Mouse (Mus musculus) gastrocnemius, postnatal 4 days (tissue): Measurements from ENCODE around the gene Nmu. TPM values are rescaled to one million over a fixed set of nuclear protein-coding genes. Genes with fewer than 3 reads are reported as not detected.
A peak's percentile ranks its signal among the peaks of the same experiment; 100 is the strongest.

ENCODE experiments used
- DNase-seq, 2 experiments: peaks; one replicate each; pipeline ENCODE4 v3.0.0; 2021 to 2022; ENCODE audit warnings: low spot score in 2 of 2, mixed read lengths in 2 of 2
- total RNA-seq, 2 experiments: library from RNA; stranded (reverse); gene quantifications; 2 replicates each; pipeline ENCODE4 v1.2.3; 2021

Gene Nmu
- total RNA-seq, 2 experiments from 2014 or later, result 0.56 TPM; not detected in 1

- DNase-seq, result no peak
Measured at GRCm38 (mm10) chr5:76321249-76322196, 42.1 kb downstream of the Nmu start.

DNA sequence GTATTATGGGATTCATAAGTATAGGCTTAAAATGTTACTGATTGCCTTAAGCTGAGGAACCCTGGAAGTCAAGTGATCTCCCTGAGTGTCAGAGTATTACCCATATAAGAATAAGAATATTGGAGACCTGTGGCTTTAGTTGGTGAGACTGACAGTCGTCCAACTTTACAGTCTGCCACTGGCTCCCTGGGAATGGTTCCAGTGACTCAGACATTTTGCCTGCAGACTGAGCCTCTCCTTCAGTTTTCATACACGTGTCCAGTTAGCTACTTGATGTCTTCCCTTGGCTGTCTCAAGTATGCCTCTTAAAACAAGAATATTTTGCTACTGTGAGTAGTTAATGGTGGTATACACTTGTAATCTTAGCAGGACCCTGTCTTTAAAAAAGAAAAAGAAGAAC is 55.4 kb downstream of the Nmu start:
- no peak for DNase-seq

DNA sequence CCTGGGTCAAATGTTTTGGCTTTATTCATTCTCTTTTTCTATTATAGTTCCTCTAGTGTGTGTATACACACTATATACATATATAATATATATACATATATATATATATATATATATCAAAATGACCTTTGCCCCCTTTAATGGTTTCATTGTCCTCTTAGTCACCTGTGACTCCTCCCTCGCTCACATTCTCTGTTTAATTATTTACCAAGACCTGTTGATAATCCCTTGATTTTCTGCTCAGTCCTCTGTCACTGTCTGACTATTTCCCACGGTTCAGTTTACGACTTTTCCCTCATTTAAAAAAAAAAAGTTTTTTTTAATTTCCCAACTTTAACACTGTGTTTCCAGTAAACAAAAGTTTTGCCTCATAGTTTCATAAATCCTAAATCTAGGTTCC is 57.3 kb downstream of the Nmu start:
- no peak for DNase-seq

DNA sequence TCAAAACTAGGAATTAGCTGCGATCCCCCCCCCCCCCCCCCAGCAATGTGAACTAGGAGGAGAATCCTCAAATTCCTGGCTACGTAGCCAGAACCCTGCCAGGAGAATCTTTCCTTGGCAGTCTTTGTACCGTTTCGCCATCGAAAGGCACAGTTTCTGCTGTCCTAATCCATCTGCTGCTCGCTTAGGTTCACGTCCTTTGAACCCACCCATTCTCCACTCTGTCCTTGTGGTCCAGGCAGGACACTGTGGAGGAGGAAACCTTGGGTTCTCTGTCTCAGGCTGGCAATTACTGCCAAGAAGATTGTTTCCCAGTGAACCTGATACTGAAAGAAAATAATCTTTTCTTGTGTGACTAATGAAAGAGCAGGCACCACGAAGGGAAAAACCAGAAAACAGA is 58.0 kb downstream of the Nmu start:
- no peak for DNase-seq

DNA sequence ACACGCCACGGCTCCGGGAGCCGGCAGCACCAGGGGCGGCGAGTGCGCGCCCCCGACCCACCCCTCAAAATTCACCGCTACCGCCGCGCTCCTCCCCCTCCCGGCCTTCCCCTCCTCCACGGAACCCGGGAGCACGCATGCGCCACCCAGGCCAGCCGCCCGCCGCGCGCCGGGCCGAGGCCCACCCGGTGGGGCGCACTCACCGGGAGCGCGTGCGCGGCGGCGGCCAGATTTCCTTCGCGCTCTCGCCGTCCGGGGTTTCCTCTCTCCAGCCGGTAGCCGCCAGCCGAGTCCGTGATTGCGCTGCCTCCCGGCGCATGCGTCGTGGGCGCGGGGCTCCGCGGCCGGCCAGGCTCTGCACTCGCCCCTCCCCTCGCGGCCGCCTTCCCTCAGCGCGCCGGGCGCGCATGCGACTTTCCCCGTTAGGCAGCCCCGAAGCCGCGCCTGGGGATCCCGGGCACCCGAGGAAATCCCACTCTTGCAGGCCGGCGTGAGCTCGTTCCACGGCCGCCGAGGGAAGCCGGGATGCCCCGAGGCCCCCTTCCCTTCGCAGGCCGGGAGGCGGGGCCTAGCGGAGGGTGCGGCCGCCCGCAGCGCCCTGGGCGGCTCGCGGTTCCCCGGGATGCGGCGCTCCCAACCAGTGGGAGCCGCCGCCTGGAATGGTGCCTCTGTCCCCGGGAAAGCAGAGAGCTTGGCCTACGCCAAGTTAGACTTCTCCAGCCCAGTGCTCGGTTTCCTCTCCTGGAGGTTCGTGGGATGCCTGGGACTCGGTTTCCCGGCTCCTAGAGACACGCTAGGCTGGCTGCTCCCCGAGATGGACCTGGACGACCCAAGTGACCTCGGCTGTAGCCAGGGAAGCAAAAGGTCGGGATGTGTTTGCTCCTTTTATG is 58.9 kb downstream of the Nmu start, which contains the start of gene Clock:
Clock (minus strand) TSS at position 341 of the 890 bp plus-strand sequence.
- DNase-seq, result peak; percentile 85 to 91

GRCm38 (mm10) chr5:76303745-76304451 is 59.7 kb downstream of the Nmu start:
- peak; percentile 73 to 87 for DNase-seq

GRCm38 (mm10) chr5:76303379-76303744 is 60.2 kb downstream of the Nmu start:
- DNase-seq, result no peak

- no peak for DNase-seq
Measured at GRCm38 (mm10) chr5:76302009-76302408, 61.6 kb downstream of the Nmu start.

- no peak for DNase-seq
Measured at GRCm38 (mm10) chr5:76289234-76289691, 74.3 kb downstream of the Nmu start.

DNA sequence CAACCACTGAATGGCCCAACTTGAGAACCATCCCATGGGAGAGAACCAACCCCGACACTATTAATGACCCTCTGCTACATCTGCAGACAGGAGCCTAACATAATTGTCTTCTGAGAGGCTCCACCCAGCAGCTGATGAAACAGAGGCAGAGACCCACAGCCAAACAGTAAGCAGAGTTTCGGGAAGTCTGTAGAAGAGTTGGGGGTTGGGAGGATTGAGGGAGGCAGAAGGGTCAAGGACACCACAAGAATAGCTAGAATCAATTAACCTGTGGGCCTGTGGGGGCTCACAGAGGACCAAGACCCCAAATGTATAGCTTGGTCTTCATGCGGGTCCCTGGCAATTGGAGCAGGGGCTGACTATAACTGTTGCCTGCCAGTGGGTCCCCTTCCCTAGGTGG is 75.3 kb downstream of the Nmu start:
- no peak for DNase-seq

DNA sequence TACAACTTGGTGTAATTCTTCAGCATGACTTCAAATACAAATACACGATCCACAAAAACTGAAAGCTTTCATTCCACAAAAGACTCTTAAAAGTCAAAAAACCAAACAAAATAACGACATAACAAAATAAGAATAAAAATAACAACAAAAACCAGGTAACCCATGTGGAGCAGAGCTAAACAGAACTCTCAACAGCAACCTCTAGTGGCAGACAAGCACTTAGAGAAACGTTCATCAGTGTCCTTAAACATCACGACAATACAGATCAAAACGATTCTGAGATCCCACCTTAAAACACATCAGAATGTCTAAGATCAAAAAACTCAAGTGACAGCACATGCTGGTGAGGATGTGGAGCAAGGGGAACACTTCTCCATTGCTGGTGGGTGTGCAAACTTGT is 76.5 kb downstream of the Nmu start:
- no peak for DNase-seq

- no peak for DNase-seq
Measured at GRCm38 (mm10) chr5:76285699-76286098, 77.9 kb downstream of the Nmu start.

DNA sequence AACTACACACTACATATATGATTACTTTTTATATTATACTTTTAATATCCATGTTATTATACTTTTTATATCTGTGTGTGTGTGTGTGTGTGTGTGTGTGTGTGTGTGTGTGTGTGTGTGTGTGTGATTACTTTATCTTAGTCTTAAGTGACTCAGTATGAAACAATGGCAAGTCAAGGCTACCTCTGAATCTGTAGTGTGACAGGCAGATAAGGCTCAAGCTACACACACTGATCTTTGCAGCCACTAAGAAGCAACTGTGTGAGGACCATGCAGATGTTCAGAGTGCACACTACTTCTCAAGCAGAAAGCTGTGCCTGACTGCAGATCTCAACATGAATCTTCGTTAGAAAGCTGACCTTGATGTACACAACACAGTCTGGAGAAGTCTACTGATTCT is 79.7 kb downstream of the Nmu start:
- DNase-seq, result no peak

Other genes starting within 250 kb of the Nmu start
- 10 to 100 TPM; 15.8 to 17.1 TPM for gene Srd5a3, start 223.5 kb downstream of the Nmu start, total RNA-seq
- 10 to 100 TPM; 63.7 to 65.0 TPM for gene Tmem165, start 179.9 kb downstream of the Nmu start, total RNA-seq
- 10 to 100 TPM; 20.5 to 25.1 TPM for gene Clock, start 59.0 kb downstream of the Nmu start, total RNA-seq
- not detected for gene Pdcl2, start 32.6 kb downstream of the Nmu start, total RNA-seq
- gene Gm7271, start 120.3 kb upstream of the Nmu start, total RNA-seq, result not detected
- gene Exoc1, start 165.5 kb upstream of the Nmu start, total RNA-seq, result 10 to 100 TPM; 24.7 to 26.0 TPM
- 1 to 10 TPM; 4.8 to 5.1 TPM for gene Cep135, start 224.9 kb upstream of the Nmu start, total RNA-seq